Mouse (Mus musculus): Measurements from ENCODE around the gene Smurf2. TPM values are rescaled to one million over a fixed set of nuclear protein-coding genes. Genes with fewer than 3 reads are reported as not detected.

The Smurf2 gene
- total RNA-seq, 2 experiments from 2014 or later = 38.8 to 46.9 TPM

DNA sequence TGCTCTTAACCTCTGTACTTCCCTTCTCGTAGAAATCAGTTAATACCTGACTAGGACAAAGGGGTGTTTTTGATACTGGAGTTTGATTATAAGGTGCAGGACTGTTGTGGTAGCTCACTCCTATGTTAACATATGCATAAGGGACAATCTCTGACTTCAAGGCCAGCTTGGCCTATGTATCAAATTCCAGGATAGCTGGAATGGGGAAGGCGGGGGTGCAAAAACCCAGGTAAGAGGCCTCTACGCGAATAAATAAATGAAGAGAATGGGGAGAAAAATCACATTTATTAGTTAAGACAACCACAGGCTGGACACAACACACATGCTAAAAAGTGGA lies 140.5 kb downstream of the Smurf2 start:
- intact Hi-C loops (cut with DNase I) = no loop called here
- no peak for DNase-seq

GRCm38 (mm10) chr11:106779388-106780088 lies 141.0 kb downstream of the Smurf2 start, which contains the start of gene Polg2:
Gene Polg2, minus strand, starts transcription at chr11:106779537.
- peak; percentile 94 for DNase-seq
- intact Hi-C loops (cut with DNase I) = no loop called here

- intact Hi-C loops (cut with DNase I) = no loop called here
- no peak for DNase-seq
Measured at GRCm38 (mm10) chr11:106778589-106779387, 141.7 kb downstream of the Smurf2 start.

DNA sequence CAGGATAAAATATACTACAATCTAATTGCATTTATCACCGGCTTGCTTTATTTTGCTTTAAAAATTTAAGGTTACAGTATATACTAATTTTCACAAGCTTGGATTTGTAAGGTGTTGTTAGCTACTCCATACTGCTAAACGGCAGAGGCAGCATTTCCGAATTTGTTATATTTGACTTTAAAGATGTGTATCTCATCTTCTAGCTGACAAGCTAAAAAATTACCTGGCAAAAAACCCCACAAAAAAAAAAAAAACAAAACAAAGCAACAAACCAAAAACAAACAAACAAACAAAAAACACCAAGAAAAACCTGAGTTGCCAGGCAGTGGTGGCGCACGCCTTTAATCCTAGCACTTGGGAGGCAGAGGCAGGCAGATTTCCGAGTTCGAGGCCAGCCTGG lies 142.4 kb downstream of the Smurf2 start:
- intact Hi-C loops (cut with DNase I) = no loop called here
- no peak for DNase-seq

GRCm38 (mm10) chr11:106777395-106777794 lies 143.1 kb downstream of the Smurf2 start:
- intact Hi-C loops (cut with DNase I) = no loop called here
- DNase-seq = no peak

DNA sequence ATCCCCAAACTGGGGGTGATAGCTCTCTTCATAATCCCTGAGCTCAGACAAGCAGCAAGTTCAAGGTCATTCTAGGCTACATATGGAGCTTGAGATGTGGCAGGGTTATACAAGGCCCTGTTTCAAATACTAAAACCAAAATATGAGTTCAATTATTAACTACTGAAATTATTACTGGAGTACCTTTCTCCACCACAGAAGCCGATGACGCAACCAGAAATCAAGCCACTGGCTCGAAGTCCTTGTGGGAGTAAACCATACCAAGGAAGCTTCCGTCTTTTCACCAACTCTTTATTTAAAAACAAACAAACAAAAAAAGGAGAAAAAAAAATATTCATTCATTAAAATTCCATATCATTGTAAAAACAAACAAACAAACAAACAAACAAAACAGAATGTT lies 143.6 kb downstream of the Smurf2 start:
- intact Hi-C loops (cut with DNase I) = no loop called here
- no peak for DNase-seq

GRCm38 (mm10) chr11:106773061-106773460 lies 147.5 kb downstream of the Smurf2 start:
- no peak for DNase-seq
- intact Hi-C loops (cut with DNase I) = no loop called here

DNA sequence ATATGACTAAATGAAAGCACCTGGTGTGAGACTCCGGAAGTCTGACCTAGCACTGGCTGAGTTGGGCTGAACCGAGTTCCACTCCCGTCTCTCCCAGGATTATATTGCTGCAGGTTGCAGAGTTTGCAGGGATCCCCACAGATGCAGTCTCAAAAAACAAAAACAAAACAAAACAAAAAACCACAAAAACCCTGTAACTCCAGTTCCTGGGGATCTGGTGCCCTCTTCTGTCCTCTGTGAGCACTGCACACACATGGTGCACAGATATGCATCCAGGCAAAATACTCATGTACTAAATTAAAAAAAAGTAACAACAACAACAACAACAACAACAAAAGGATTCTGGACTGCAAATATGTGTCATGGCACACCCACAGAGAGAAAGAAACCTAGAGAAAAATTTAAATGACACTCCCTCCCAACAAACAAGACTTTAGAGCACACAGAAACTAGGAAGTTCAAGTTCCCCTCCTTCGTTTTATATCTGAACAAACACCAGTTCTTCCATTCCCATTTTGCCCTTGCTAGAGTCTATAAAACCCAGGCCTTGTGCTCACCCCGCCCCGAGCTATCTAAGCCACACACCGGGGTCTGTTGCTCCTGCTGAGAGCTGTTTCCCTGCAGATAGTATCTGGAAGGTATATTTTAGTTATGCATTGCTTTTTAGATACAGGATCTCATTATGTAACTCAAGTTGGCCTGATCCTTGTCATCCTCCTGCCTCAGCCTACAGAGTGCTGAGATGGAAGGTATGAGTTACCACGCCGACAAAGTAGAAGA lies 150.1 kb downstream of the Smurf2 start:
- intact Hi-C loops (cut with DNase I) = no loop called here
- no peak for DNase-seq

Small RNAs within 50 kb of the gene (microRNA-seq; reads per million reads assigned to microRNA genes)
- gene Gm25994 = 0 reads per million in 2 experiments
- 0.47 to 0.70 reads per million in 2 experiments for gene Gm27322
- gene Mir3064 = 10.9 to 22.2 reads per million in 2 experiments

Other genes starting within 250 kb of the Smurf2 start
- 100 to 1,000 TPM; 214 to 220 TPM for gene Pecam1, start 170.1 kb downstream of the Smurf2 start, total RNA-seq (2021)
- 1 to 10 TPM in 1 of 2 experiments, under 1 TPM in 1; 0.94 to 1.1 TPM for gene Milr1, start 169.5 kb downstream of the Smurf2 start, total RNA-seq (2021)
- gene Polg2, start 141.2 kb downstream of the Smurf2 start, total RNA-seq (2021) = 1 to 10 TPM; 3.7 to 4.3 TPM
- gene Ddx5, start 131.5 kb downstream of the Smurf2 start, total RNA-seq (2021) = 100 to 1,000 TPM; 513 to 524 TPM
- 10 to 100 TPM in 1 of 2 experiments, 1 to 10 TPM in 1; 7.7 to 10.5 TPM for gene Cep95, start 131.5 kb downstream of the Smurf2 start, total RNA-seq (2021)
- 100 to 1,000 TPM; 104 to 112 TPM for gene Kpna2, start 78.8 kb upstream of the Smurf2 start, total RNA-seq (2021)
- 1 to 10 TPM; 3.2 to 3.8 TPM for gene 1810010H24Rik, start 105.0 kb upstream of the Smurf2 start, total RNA-seq (2021)
- 10 to 100 TPM; 35.5 to 40.9 TPM for gene Bptf, start 211.4 kb upstream of the Smurf2 start, total RNA-seq (2021)

All from heart, postnatal 10 days (tissue).